Mouse (Mus musculus): ENCODE data around the gene Mrnip. TPM values are rescaled to one million over a fixed set of nuclear protein-coding genes. Genes with fewer than 3 reads are reported as not detected.
A peak's percentile ranks its signal among the peaks of the same experiment; 100 is the strongest.

The Mrnip gene
- polyA plus RNA-seq, 2 experiments, result 16.8 to 17.6 TPM

DNA sequence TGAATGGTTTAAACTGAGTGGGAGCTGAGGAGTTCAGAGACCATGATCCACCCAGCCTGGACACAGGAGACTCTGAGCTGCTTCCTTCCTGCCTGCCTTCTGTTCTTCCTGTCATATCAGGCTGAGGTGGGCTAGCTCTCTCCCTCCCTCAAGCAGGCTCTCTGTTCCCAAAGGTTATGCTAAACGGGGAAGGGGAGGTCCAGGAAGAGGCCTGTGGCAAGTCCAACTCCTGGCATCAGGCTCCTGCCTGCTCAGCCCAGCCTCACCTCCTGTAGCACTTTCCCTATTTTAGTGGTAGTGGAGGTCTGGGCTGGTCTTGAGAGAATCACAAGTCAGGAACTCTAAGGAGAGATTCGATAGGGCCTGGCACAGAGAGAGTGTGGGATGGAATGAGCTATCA is 52.2 kb downstream of the Mrnip start:
- Histone ChIP-seq H3K27ac (replicated peaks; ENCODE audit: low read depth, low read length) (no peak overlapping the region), H3K9ac (ENCODE audit: low read depth, low read length, severe bottlenecking) (peak overlapping the region; percentile 95; the same call in 1 of the 2 replicates), H3K4me3 (replicated peaks; ENCODE audit: low read length) (peak overlapping the region; percentile 76), H3K4me2 (replicated peaks; ENCODE audit: low read depth, low read length, severe bottlenecking) (peak overlapping the region; percentile 92), H3K27me3 (ENCODE audit: control insufficient read depth, insufficient read depth, low read length) (no peaks in the 10 kb centered on the region), H3K36me3 (ENCODE audit: control insufficient read depth, insufficient read depth, low read length) (0 out of 2 replicates have a peak, but pooled peaks cover 6% of the 10 kb centered on the region), H3K9me3 (ENCODE audit: control insufficient read depth, low read length) (no peaks in the 10 kb centered on the region), H3K4me1 (ENCODE audit: control insufficient read depth, insufficient read depth, low read length) (peaks cover 32% of the 10 kb centered on the region)
- DNase-seq (ENCODE audit: low spot score) (no peak), ATAC-seq (ENCODE audit: low FRiP score, low read depth) (no peak)
- TF ChIP-seq POLR2A (IDR thresholded peaks at IDR 0.05; ENCODE audit: borderline replicate concordance, extremely low read depth, insufficient read depth, insufficient read length), result no peak
- whole genome bisulfite sequencing, result 33% methylated on average over 2 of the region's 2 CpGs

DNA sequence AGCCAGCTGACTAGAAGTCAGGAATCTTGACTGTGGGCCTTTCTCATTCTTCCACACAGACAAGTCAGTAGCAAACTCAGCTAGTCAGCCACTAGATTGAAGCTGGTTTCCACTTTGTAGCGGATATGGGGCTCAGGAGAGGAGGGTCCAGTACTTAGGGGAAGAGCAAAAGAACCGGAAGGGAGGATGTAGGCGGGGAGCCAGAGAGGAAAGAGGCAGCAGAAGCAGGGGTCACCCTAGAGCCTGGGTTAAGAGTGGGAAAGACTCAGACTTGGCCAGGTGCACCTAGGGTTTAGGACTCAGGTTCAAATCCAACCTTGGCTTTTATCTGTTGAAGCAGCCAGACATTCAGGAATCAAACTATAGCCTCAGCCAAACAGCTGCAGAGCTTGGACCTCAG is 53.0 kb downstream of the Mrnip start:
- H3K9ac ChIP-seq (ENCODE audit: low read depth, low read length, severe bottlenecking), result 0 out of 2 replicates have a peak overlapping the region, but pooled peaks have one; percentile 95
- WGBS, result 85% methylated on average over 3 of the region's 3 CpGs
- no peaks in the 10 kb centered on the region for H3K27me3 ChIP-seq (ENCODE audit: control insufficient read depth, insufficient read depth, low read length)
- TF ChIP-seq POLR2A (IDR thresholded peaks at IDR 0.05; ENCODE audit: borderline replicate concordance, extremely low read depth, insufficient read depth, insufficient read length), result no peak
- ATAC-seq (ENCODE audit: low FRiP score, low read depth), result no peak
- H3K27ac ChIP-seq (replicated peaks; ENCODE audit: low read depth, low read length), result no peak overlapping the region
- H3K4me3 ChIP-seq (replicated peaks; ENCODE audit: low read length), result no peak overlapping the region
- no peak overlapping the region for H3K4me2 ChIP-seq (replicated peaks; ENCODE audit: low read depth, low read length, severe bottlenecking)
- H3K9me3 ChIP-seq (ENCODE audit: control insufficient read depth, low read length), result no peaks in the 10 kb centered on the region
- H3K36me3 ChIP-seq (ENCODE audit: control insufficient read depth, insufficient read depth, low read length), result peaks cover 14% of the 10 kb centered on the region
- peaks cover 32% of the 10 kb centered on the region for H3K4me1 ChIP-seq (ENCODE audit: control insufficient read depth, insufficient read depth, low read length)
- DNase-seq (ENCODE audit: low spot score), result no peak

GRCm38 (mm10) chr11:50227736-50228135 is 53.5 kb downstream of the Mrnip start:
- Histone ChIP-seq H3K4me2 (replicated peaks; ENCODE audit: low read depth, low read length, severe bottlenecking) (no peak overlapping the region), H3K9ac (ENCODE audit: low read depth, low read length, severe bottlenecking) (no peak overlapping the region)

DNA sequence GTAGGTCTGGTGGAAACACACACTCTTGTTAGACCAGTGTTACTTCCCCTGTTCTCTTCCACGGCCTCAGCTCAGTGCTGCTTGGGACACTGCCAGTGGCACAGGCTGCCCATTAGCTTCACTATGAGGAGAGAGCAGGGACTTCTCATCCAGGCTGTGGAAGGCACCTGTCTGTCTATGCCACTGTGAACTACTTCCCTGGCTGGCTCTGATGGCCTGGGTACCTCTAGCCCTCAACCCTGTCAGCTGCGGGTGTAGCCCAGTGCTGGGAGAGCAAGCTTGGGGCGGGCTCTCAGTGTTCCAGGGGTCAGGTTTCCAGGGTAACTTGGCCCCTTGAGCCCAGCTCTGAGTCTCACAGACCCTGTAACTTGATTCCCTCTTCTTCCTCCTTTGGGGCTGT is 54.5 kb downstream of the Mrnip start:
- Histone ChIP-seq H3K36me3 (ENCODE audit: control insufficient read depth, insufficient read depth, low read length) (peaks cover 30% of the 10 kb centered on the region), H3K4me3 (replicated peaks; ENCODE audit: low read length) (no peak overlapping the region), H3K27ac (replicated peaks; ENCODE audit: low read depth, low read length) (no peak overlapping the region), H3K4me2 (replicated peaks; ENCODE audit: low read depth, low read length, severe bottlenecking) (no peak overlapping the region), H3K27me3 (ENCODE audit: control insufficient read depth, insufficient read depth, low read length) (no peaks in the 10 kb centered on the region), H3K4me1 (ENCODE audit: control insufficient read depth, insufficient read depth, low read length) (peaks cover 28% of the 10 kb centered on the region), H3K9ac (ENCODE audit: low read depth, low read length, severe bottlenecking) (no peak overlapping the region), H3K9me3 (ENCODE audit: control insufficient read depth, low read length) (no peaks in the 10 kb centered on the region)
- ATAC-seq (ENCODE audit: low FRiP score, low read depth) (no peak), DNase-seq (ENCODE audit: low spot score) (no peak)
- TF ChIP-seq POLR2A (IDR thresholded peaks at IDR 0.05; ENCODE audit: borderline replicate concordance, extremely low read depth, insufficient read depth, insufficient read length), result no peak
- 18% methylated on average over 3 of the region's 3 CpGs for WGBS

More at GRCm38 (mm10) chr11:50227736-50228135, 53.5 kb downstream of the Mrnip start:
- DNase-seq (ENCODE audit: low spot score) (no peak), ATAC-seq (ENCODE audit: low FRiP score, low read depth) (no peak)
- peaks cover 20% of the 10 kb centered on the region for H3K36me3 ChIP-seq (ENCODE audit: control insufficient read depth, insufficient read depth, low read length)
- 79% methylated on average over 4 of the region's 4 CpGs for WGBS
- no peaks in the 10 kb centered on the region for H3K9me3 ChIP-seq (ENCODE audit: control insufficient read depth, low read length)
- no peaks in the 10 kb centered on the region for H3K27me3 ChIP-seq (ENCODE audit: control insufficient read depth, insufficient read depth, low read length)
- no peak for TF ChIP-seq POLR2A (IDR thresholded peaks at IDR 0.05; ENCODE audit: borderline replicate concordance, extremely low read depth, insufficient read depth, insufficient read length)
- no peak overlapping the region for H3K27ac ChIP-seq (replicated peaks; ENCODE audit: low read depth, low read length)
- no peak overlapping the region for H3K4me3 ChIP-seq (replicated peaks; ENCODE audit: low read length)
- H3K4me1 ChIP-seq (ENCODE audit: control insufficient read depth, insufficient read depth, low read length), result peaks cover 32% of the 10 kb centered on the region

DNA sequence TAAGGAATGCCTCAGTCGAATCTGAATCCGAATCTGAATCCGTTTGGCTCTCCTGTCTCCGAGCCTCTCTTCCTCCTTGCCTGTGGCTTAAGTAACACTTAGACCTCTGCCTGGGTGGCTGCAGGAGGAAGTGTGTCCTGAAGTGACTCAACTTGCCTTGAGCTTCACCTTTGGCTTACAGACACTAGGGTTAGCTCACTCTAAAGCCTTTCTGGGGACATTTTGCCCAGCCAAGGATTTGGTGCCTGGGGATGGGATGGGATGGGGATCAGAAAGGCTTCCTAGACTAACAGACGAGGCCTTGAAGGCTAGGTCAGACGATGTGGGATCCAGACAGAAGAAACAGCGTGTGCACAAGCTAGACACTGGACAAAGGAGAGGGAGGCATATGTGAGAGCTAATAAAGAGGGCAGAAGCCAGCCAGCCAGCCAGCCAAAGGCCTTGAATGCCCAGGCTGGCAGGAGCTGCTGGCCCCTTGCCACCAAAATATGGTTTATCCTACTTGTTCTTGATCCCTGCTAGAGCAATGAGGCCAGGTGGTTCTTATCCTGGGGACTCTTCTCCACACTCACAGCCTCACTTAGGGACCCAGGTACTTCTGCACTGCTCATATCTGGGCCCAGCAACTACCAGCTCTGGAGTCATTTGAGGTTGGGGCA is 55.1 kb downstream of the Mrnip start:
- no peak for TF ChIP-seq POLR2A (IDR thresholded peaks at IDR 0.05; ENCODE audit: borderline replicate concordance, extremely low read depth, insufficient read depth, insufficient read length)
- Histone ChIP-seq H3K4me3 (replicated peaks; ENCODE audit: low read length) (no peak overlapping the region), H3K9me3 (ENCODE audit: control insufficient read depth, low read length) (no peaks in the 10 kb centered on the region), H3K9ac (ENCODE audit: low read depth, low read length, severe bottlenecking) (no peak overlapping the region), H3K27ac (replicated peaks; ENCODE audit: low read depth, low read length) (no peak overlapping the region), H3K4me1 (ENCODE audit: control insufficient read depth, insufficient read depth, low read length) (peaks cover 24% of the 10 kb centered on the region), H3K36me3 (ENCODE audit: control insufficient read depth, insufficient read depth, low read length) (peaks cover 36% of the 10 kb centered on the region), H3K27me3 (ENCODE audit: control insufficient read depth, insufficient read depth, low read length) (no peaks in the 10 kb centered on the region), H3K4me2 (replicated peaks; ENCODE audit: low read depth, low read length, severe bottlenecking) (no peak overlapping the region)
- WGBS, result 34% methylated on average over 7 of the region's 7 CpGs
- DNase-seq (ENCODE audit: low spot score) (no peak), ATAC-seq (ENCODE audit: low FRiP score, low read depth) (no peak)
